Mouse (Mus musculus): ENCODE data around the gene Elk4.

The Elk4 gene

GRCm38 (mm10) chr1:131983806-131984205 lies 23.6 kb upstream of the Elk4 start:
- no peak for DNase-seq (ENCODE audit: low read depth, low spot score)

DNA sequence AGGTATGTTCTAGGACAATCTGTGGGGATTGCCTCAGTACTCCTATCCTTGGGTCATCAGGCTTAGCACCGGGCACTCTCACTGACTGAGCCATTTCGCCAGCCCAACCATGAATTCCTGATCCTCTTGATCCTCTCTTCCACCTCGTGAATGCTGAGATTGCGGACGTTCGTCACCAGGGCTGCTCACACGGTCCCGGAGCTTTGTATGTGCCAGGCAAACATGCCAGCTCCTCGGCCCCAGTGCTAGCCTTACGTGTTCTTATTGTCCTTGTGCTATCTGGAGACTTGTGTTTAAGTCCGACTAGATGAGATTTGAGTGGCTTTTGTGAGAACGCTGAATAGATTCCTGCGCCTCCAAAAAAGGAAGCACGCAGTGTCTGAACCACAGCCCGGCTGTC lies 20.0 kb upstream of the Elk4 start:
- no peak for DNase-seq (ENCODE audit: low read depth, low spot score)

- DNase-seq (ENCODE audit: low read depth, low spot score) = no peak
Measured at GRCm38 (mm10) chr1:131989476-131989875, 17.9 kb upstream of the Elk4 start.

GRCm38 (mm10) chr1:131990083-131990760 lies 17.2 kb upstream of the Elk4 start:
- no peak for DNase-seq (ENCODE audit: low read depth, low spot score)

- no peak for DNase-seq (ENCODE audit: low read depth, low spot score)
Measured at GRCm38 (mm10) chr1:131992561-131993001, 14.8 kb upstream of the Elk4 start.

- DNase-seq (ENCODE audit: low read depth, low spot score) = no peak
Measured at GRCm38 (mm10) chr1:131993169-131994040, 14.0 kb upstream of the Elk4 start.

DNA sequence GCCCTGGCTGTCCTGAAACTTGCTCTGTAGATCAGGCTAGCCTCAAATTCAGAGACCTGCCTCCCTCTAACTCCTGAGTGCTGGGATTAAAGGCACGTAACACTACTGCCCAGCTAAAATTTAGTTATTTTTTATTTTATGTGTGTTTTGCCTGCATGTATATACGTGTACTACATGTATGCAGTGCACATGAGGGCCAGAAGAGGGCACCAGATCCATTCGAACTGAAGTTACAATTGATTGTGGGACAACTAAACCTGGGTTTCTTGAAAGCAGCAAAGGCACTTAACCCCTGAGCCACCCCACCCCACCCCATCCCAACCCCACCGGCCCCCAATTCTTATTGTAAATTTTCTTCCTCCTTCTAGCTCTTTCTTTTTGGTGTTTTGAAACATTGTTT lies 12.3 kb upstream of the Elk4 start:
- DNase-seq (ENCODE audit: low read depth, low spot score) = no peak

- DNase-seq (ENCODE audit: low read depth, low spot score) = no peak
Measured at GRCm38 (mm10) chr1:132000506-132000905, 6.9 kb upstream of the Elk4 start.

- DNase-seq (ENCODE audit: low read depth, low spot score) = no peak
Measured at GRCm38 (mm10) chr1:132001880-132002330, 5.5 kb upstream of the Elk4 start.

- DNase-seq (ENCODE audit: low read depth, low spot score) = no peak
Measured at GRCm38 (mm10) chr1:132003111-132003510, 4.3 kb upstream of the Elk4 start.

DNA sequence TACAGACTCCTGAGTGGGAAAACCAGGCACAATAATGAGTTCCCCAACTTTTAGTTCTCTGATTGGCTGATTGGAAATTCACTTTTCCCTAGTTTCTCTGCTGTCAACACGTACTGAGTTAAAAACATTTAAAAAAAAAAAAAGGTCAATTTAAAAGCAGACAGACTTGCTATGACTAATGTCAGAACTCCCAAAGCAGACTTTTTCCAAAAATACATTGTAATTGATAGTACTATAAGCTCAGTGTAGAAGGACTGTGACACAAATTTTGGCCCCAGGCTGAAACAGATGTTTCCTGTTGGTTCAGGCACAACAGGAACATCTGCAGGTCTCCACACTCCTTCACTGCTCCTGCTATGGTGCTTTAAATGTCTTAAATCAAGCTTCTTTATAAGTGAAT lies 3.6 kb upstream of the Elk4 start:
- DNase-seq (ENCODE audit: low read depth, low spot score) = no peak

DNA sequence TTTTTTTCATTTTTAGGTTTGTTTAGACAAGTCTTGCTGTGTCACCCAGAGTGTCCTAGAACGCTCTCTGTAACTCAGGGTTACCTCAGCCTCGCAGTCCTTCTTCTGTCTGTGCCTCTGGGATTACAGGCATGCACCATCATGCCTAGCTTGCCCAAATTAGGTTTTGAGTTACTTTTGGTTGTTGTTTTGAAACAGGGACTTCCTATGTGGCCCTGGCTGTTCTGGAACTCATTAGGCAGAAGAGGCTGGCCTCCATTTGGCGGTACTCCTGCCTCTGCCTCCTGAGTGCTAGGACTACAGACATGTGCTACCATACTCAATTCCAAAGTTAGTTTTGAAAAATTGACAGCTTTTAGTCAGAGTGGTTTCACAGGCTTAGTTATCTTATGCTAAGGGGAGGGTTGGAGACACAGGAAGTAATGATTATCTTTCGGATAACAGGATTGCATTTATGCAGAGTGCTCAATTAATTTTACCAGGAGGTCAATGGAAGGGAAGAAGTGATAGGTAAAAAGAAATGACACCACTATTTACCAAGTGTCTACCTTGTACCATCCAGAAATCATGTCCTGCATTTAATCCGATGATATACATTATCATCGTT lies 2.7 kb upstream of the Elk4 start:
- no peak for DNase-seq (ENCODE audit: low read depth, low spot score)

- no peak for DNase-seq (ENCODE audit: low read depth, low spot score)
Measured at GRCm38 (mm10) chr1:132005466-132005865, 1.9 kb upstream of the Elk4 start.

- DNase-seq (ENCODE audit: low read depth, low spot score) = no peak
Measured at GRCm38 (mm10) chr1:132006046-132006445, 1.4 kb upstream of the Elk4 start.

DNA sequence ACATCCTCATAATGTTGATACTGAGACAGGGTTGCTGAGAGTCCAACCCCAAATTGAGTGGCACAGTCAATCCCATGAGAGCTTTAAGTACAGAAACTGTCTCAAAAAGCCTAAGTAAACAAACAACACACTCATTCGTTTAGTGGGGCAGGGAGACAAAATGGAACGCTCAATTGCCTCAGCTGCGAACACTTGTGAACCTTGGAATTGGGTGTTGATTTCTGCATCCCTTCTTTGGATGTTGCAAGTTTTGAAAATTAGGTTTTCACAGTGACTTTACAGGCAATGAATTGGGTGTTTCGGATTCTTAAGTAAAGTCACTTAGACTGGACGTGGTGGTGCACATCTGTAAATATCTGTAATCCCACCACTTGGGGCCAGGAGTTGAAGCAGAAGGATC lies 686 bp upstream of the Elk4 start:
- no peak for DNase-seq (ENCODE audit: low read depth, low spot score)

DNA sequence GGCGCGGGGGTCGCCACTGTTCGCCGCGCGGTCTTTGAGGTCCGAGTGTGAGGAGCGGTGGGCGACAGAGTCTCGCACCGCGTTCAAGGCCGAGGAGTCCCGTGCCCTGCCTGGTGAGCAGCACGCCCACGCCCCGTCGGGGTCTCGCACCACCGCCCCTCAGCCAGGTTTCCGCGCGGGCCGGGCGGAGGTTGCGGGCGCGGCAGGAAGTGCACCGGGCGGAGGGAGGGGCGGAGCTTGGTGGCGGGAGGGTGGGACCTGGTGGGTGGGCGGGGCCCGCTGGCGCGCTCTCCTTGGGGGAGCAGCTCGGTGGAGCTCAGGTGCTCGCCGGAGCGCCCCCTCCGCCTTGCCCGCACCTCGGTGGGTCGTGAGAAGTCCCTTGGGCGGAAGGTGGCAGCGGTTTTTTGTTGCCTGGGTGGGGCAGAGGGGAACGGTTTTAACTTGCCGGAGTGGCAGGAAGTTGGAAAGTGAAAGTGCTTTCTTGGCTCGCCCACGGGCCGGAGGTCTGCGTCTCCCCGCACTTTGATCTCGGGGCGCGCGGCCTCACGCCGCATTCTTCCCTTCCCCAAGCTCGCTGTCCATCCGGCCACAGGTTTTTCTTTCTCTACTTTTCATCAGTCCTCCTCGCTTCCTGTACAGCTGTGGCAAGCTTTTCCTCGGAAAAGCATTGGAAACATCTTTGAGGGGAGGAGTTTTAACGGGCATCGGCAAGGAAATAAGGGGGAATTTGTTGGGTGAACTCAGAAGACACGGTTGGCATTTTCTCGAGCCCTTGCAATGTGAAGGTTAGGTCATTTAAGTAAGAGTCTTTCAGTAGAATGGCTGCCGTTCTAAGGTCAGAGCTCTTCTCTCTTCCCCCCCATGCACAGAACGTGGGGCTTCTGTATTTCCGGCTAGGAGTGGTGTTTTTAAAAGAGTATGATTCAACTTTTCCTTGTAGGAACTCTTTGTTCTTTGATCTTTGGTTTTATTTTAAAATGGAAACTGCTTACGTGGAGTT lies 721 bp downstream of the Elk4 start:
- DNase-seq (ENCODE audit: low read depth, low spot score) = peak; percentile 73

DNA sequence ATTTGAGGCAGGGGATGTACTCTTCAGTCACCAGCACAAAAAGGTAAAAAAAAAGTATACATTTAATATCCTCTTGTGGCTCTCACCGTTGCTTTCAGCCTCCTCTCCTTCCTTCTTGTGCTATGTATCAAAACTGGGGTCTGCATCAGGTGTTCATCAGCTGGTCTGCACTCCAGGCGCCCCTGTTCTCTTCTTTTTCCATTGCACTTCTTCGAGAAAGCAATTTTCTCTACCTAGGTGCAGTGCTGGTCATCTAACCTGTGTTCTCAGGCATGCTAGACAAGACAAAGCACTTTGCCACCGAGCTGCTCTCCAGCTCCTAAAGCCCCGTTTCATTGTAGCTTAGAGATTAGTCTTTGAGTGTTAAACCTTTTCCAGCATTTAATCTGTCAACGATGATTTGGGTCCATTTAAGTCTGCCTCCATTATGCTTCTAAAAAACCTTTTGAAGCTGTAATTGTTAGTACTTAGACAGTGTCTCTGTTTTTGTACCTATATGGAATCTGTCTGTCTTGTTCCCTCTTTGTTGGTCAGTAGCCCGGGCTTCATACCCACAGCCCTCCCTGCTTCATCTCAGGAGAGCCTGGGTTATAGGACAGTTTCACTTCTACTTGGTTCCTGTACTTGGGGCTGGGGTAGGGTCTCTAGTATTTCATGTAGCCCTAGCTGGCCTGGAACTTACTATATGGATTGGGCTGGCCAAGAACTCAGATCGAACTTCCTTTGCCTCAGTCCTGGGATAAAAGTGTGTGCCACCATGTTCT lies 1.7 kb downstream of the Elk4 start:
- no peak for DNase-seq (ENCODE audit: low read depth, low spot score)

GRCm38 (mm10) chr1:132010632-132011501 lies 3.5 kb downstream of the Elk4 start:
- no peak for DNase-seq (ENCODE audit: low read depth, low spot score)

GRCm38 (mm10) chr1:132011785-132012184 lies 4.4 kb downstream of the Elk4 start:
- no peak for DNase-seq (ENCODE audit: low read depth, low spot score)

GRCm38 (mm10) chr1:132012861-132013260 lies 5.5 kb downstream of the Elk4 start:
- no peak for DNase-seq (ENCODE audit: low read depth, low spot score)
